Mouse (Mus musculus) heart, embryonic 16.5 days (tissue): ENCODE results near the gene Fgf14. TPM values are rescaled to one million over a fixed set of nuclear protein-coding genes. Genes with fewer than 3 reads are reported as not detected.
"Not testable (repeated sequence)": the region's sequence is repeated elsewhere in the genome, so short reads cannot be mapped to it uniquely, and the experiment has no call there.

Experiments used
- ATAC-seq: fragments of 200-750 bp; cut with Nextera tagmentation; replicated peaks from 2 replicates; pipeline ENCODE4 v1.8.0; 2017; ENCODE audit warnings: moderate number of reproducible peaks; ENCODE audit not compliant: insufficient read depth, low FRiP score; ENCODE audit errors: extremely low read depth
- H3K27ac ChIP-seq: fragments of 300-500 bp; sonication (generic); 2 replicates; pipeline ENCODE4 v1.5.1; 2014; ENCODE audit warnings: mild to moderate bottlenecking, low read length, control low read depth, moderate library complexity
- H3K27me3 ChIP-seq: fragments of 300-500 bp; sonication (generic); 2 replicates; pipeline ENCODE4 v1.6.1; 2014; ENCODE audit warnings: low read length, mixed read lengths; ENCODE audit not compliant: control insufficient read depth, insufficient read depth
- H3K36me3 ChIP-seq: fragments of 300-500 bp; sonication (generic); 2 replicates; pipeline ENCODE4 v1.6.1; 2014; ENCODE audit not compliant: control insufficient read depth, insufficient read depth
- H3K4me1 ChIP-seq: fragments of 300-500 bp; sonication (generic); 2 replicates; pipeline ENCODE4 v1.6.1; 2014; ENCODE audit warnings: low read length, mixed read lengths; ENCODE audit not compliant: control insufficient read depth, insufficient read depth
- H3K4me2 ChIP-seq: fragments of 300-500 bp; sonication (generic); 2 replicates; pipeline ENCODE4 v1.6.1; 2014; ENCODE audit warnings: low read depth, mild to moderate bottlenecking, control low read depth, low read length
- H3K4me3 ChIP-seq: fragments of 300-500 bp; sonication (generic); 2 replicates; pipeline ENCODE4 v1.5.1; 2014; ENCODE audit warnings: mild to moderate bottlenecking, control low read depth, low read length
- H3K9ac ChIP-seq: fragments of 300-500 bp; sonication (generic); 2 replicates; pipeline ENCODE4 v1.6.1; 2014; ENCODE audit warnings: low read length, control low read depth
- H3K9me3 ChIP-seq: fragments of 300-500 bp; sonication (generic); replicated peaks from 2 replicates; pipeline ENCODE4 v1.6.1; 2016; ENCODE audit warnings: low read length; ENCODE audit not compliant: control insufficient read depth
- WGBS: fragments of 180-500 bp; shearing (Covaris S2); extraction: QIAGEN DNeasy Blood & Tissue Kit; methylation state at CpG from one replicate; pipeline ENCODE4 v1.1.7; 2014; 5-methylcytosine and 5-hydroxymethylcytosine counted together
- polyA plus RNA-seq: library from polyadenylated mRNA; unstranded; fragments of >200 nt; fragmentation: Nextera tagmentation; extraction: Ambion mirVana; gene quantifications from 2 replicates; pipeline ENCODE4 v1.2.1, GENCODE M21; 2015

Fgf14 gene
- polyA plus RNA-seq, 1 experiment from 2014 or later = 6.8 TPM

DNA sequence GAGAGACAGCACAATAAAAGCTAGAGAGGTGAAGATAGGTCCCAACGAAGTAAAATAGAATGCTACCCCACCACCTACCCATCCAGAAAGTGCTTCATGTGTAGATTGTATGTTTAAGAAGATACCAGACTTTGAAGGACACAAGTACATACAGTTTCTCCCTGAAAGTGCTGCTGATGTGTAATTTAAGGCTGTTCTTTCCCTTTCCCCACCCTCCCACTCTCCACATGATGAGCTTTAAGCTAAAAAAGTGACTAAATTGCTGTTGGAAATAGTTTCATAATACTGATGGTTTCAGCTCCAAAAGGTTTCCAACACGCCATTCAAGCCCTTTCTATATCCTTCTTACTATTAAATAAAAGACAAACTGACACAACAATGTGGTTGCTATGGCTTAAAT lies 63.5 kb downstream of the Fgf14 start:
- Histone ChIP-seq H3K4me1 (no peaks in the 10 kb centered on the region), H3K27ac (no peak overlapping the region), H3K4me2 (no peak overlapping the region), H3K36me3 (no peaks in the 10 kb centered on the region), H3K9me3 (no peaks in the 10 kb centered on the region), H3K4me3 (no peak overlapping the region), H3K9ac (no peak overlapping the region), H3K27me3 (no peaks in the 10 kb centered on the region)
- 45% methylated on average over 2 of the region's 2 CpGs for WGBS
- no peak for ATAC-seq

DNA sequence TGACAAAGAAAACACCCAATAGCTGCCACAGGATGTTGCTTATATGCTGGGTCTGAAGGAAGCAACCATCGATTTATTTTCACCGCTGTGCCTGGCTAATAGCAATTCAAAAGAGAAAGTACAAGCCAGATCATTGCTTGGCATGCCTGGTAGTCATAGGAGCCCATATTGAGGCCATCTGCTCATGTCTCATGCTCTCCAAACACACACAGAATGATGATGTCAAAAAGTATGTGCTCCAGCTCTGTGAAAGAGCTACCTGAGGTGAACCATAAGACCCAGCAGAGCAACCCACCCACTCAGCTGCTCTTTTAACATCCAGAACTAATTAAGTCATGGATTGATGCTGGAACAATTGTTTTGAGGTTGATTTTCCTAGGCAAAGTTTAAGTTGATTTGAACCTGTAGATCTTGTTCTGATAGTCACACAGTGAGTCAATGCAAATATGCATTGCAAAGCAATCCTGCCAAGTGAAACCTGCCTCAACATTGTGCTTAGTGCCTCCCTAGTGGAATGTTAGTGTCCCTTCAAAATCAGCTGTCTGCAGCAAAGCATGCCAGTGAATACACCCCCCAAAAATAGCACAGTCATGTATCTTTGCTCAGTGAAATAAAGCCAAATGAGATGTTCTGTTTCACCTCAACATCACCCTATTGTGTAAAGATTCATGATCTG lies 70.8 kb downstream of the Fgf14 start:
- no peaks in the 10 kb centered on the region for H3K36me3 ChIP-seq
- H3K27ac ChIP-seq = no peak overlapping the region
- no peak for ATAC-seq
- no peaks in the 10 kb centered on the region for H3K27me3 ChIP-seq
- no peak overlapping the region for H3K4me3 ChIP-seq
- no peaks in the 10 kb centered on the region for H3K9me3 ChIP-seq
- WGBS = 84% methylated on average over 2 of the region's 2 CpGs
- H3K4me2 ChIP-seq = no peak overlapping the region
- H3K9ac ChIP-seq = no peak overlapping the region
- no peaks in the 10 kb centered on the region for H3K4me1 ChIP-seq

DNA sequence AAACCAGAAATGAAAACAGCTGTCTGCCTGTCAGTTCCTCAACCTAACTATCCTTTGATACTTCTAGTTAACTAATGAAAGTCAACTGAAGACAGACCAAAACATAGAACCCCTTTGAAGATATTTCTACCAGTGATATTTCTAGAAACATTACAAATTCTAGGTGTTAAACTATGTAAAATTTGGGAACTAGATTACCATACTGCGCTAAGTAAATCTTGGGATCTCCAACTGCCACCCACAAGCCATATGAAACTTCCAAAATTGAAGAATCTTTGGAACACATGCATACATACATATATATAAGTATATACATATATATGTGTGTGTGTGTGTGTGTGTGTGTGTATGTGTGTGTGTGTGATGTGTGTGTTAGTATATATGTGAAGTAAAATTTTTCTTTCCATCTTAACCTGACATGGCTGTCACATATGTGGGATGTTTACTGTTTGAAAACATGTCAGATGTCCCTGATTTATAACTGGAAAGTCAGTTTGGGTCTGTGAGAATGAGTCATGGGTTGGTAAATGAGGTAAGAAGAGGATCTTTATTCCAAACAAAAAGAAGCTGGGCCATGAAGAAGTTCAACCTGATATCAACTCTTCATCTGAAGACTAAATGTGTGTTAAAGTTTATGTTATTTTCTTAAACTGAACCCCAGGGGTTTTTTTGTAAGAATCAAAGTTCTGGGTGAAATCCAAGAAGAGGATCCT lies 71.7 kb downstream of the Fgf14 start:
- WGBS = 84% methylated on average over 1 of the region's 1 CpGs
- Histone ChIP-seq H3K4me3 (no peak overlapping the region), H3K4me2 (no peak overlapping the region), H3K4me1 (no peaks in the 10 kb centered on the region), H3K9ac (no peak overlapping the region), H3K36me3 (no peaks in the 10 kb centered on the region), H3K27me3 (no peaks in the 10 kb centered on the region), H3K27ac (no peak overlapping the region), H3K9me3 (no peaks in the 10 kb centered on the region)
- no peak for ATAC-seq

DNA sequence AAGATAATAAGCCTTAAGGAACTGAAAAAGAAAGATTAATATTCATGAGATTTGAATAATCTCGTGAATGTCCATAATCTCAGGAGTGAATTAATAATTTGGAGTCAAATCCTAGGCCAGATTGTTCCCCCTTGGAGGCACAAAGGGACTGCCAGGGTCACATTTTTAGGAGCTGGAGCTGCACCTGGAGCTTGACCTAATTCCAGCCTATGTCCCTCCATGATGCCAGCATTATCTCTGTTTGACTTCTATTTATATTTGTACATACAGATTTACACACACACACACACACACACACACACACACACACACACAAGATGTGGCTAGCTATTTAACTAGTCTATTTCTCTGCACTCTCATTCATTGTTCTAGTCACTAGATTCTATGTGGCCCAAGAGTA lies 100.4 kb downstream of the Fgf14 start:
- ATAC-seq = no peak
- 64% methylated on average over 1 of the region's 1 CpGs for WGBS
- Histone ChIP-seq H3K9me3 (no peaks in the 10 kb centered on the region), H3K4me3 (no peak overlapping the region), H3K27ac (no peak overlapping the region), H3K4me1 (no peaks in the 10 kb centered on the region), H3K27me3 (no peaks in the 10 kb centered on the region), H3K9ac (no peak overlapping the region), H3K36me3 (no peaks in the 10 kb centered on the region), H3K4me2 (no peak overlapping the region)

DNA sequence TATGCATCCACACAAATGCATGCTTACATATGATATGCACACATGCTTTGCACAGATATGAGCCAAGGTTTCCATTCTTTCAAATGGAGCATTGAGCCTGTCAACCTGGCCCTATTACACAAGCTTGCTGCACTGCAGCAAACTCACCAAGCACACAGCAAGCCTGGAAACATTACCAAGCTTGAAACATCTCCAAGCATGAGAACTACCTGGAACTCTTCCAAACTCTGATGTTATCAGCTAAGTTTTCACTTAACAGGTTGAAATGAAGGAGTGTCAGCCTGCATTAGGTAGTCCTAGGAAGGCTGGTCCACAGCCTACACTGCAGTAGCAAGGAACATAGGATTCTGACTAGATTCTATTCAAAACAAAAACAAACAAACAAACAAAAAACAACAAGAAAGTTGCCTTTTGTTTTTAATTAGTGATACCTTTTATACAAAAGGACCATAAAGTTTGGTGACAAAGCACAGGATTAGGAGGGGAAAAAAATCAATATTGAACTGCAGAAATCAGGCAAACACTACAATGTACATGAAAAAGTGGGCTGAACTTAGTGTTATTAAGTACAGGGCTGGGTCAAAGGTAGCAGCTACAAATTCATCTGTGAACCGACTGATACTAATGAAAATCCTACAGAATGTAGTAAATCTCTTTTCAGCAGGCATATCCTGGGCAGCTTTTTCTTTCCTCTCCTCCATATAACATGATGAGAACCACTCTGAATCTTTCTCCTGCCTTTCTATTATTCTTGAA lies 101.6 kb downstream of the Fgf14 start:
- Histone ChIP-seq H3K27ac (no peak overlapping the region), H3K27me3 (no peaks in the 10 kb centered on the region), H3K9ac (no peak overlapping the region), H3K4me3 (no peak overlapping the region), H3K4me2 (no peak overlapping the region), H3K9me3 (no peaks in the 10 kb centered on the region), H3K4me1 (no peaks in the 10 kb centered on the region), H3K36me3 (no peaks in the 10 kb centered on the region)
- WGBS = 73% methylated on average over 1 of the region's 1 CpGs
- no peak for ATAC-seq

DNA sequence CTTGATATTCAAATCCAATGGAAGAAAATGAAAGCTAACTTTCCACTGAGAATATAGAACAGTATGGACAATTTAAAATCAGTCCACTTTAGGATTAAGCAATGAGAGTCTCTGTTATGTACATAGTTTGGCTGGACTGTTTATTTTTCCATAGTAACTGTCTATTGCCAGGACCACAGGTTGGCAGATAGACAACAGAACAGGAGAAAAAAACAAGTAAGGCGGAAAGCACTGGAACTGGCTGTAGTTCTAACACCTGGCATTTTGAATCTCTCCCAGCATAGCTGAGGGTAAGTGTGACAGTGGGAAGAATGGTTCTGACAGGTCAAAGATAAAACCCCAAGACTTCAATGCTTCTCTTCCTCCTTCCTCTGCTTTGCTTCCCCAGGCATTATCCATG lies 110.5 kb downstream of the Fgf14 start:
- Histone ChIP-seq H3K4me2 (no peak overlapping the region), H3K27me3 (no peaks in the 10 kb centered on the region), H3K4me1 (no peaks in the 10 kb centered on the region), H3K4me3 (no peak overlapping the region), H3K9ac (no peak overlapping the region), H3K27ac (no peak overlapping the region; the same call in 1 of the 2 replicates), H3K36me3 (no peaks in the 10 kb centered on the region), H3K9me3 (no peaks in the 10 kb centered on the region)
- WGBS = 52% methylated on average over 1 of the region's 1 CpGs
- no peak for ATAC-seq

DNA sequence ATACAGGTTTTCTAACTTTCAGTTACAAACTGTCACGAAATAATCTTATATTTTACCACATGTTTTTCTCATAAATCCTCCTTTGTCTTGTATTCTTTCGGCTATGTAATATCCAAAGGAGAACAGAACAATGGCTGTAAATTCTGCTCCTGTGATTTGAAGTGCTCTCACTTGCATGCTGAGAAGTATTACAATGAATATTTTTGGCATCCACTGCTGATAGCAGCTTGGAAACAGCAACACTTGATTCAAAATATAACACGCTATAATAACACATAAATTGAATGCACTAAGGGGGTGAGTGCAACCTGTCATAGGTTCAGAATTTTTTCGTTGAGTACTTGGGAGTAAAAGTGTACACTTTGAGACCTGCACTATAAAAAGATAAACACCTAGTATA lies 115.4 kb downstream of the Fgf14 start:
- Histone ChIP-seq H3K9ac (no peak overlapping the region), H3K27me3 (no peaks in the 10 kb centered on the region), H3K27ac (no peak overlapping the region), H3K4me1 (no peaks in the 10 kb centered on the region), H3K9me3 (no peaks in the 10 kb centered on the region), H3K4me3 (no peak overlapping the region), H3K4me2 (no peak overlapping the region; the same call in 1 of the 2 replicates), H3K36me3 (no peaks in the 10 kb centered on the region)
- no peak for ATAC-seq
- 41% methylated on average over 4 of the region's 4 CpGs for WGBS

DNA sequence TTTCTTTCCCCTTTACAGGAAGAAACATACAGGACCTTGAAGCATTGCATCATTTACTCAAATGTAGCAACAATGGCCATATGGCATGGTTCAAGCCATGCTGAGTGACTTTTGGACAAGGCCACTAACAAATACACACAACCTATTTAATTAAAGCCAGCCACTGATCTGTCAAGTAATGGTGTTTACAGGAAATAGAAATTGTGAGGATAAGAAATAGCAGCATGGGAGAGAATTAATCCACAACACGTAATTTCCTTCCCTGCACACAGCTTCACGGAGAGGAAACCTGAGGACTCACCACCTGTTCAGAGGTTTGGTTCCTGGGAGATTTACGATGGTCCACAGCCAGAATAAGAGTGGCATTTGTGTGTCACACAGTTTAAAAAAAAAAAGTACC lies 140.8 kb downstream of the Fgf14 start:
- Histone ChIP-seq H3K4me3 (no peak overlapping the region), H3K27me3 (no peaks in the 10 kb centered on the region), H3K4me2 (no peak overlapping the region), H3K4me1 (no peaks in the 10 kb centered on the region), H3K36me3 (no peaks in the 10 kb centered on the region), H3K27ac (no peak overlapping the region), H3K9me3 (no peaks in the 10 kb centered on the region), H3K9ac (no peak overlapping the region)
- ATAC-seq = no peak
- 72% methylated on average over 3 of the region's 3 CpGs for WGBS

DNA sequence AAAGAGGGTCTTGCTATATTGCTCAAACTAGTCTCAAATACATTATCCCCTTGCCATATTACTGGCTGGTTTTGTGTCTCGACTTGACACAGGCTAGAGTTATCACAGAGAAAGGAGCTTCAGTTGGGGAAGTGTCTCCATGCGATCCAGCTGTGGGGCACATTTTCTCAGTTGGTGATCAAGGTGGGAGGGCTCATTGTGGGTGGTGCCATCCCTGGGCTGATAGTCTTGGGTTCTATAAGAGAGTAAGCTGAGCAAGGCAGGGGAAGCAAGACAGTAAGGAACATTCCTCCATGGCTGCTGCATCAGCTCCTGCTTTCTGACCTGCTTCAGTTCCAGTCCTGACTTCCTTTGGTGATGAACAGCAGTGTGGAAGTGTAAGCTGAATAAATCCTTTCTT lies 141.6 kb downstream of the Fgf14 start:
- not testable (repeated sequence) for H3K27ac ChIP-seq, ATAC-seq, H3K4me2 ChIP-seq, H3K36me3 ChIP-seq, H3K27me3 ChIP-seq, H3K9ac ChIP-seq, H3K4me1 ChIP-seq, H3K4me3 ChIP-seq, H3K9me3 ChIP-seq
- WGBS = 70% methylated on average over 2 of the region's 2 CpGs
